Mouse (Mus musculus): ENCODE data around the gene Gm9573. TPM values are rescaled to one million over a fixed set of nuclear protein-coding genes. Genes with fewer than 3 reads are reported as not detected.

The Gm9573 gene
- polyA plus RNA-seq, 1 experiment = not detected

GRCm38 (mm10) chr17:35571477-35571876 is 55.0 kb downstream of the Gm9573 start:
- 92% methylated on average over 7 of the region's 7 CpGs for WGBS
- peaks cover 3% of the 10 kb centered on the region; the same call in 1 of the 2 replicates for H3K27me3 ChIP-seq (ENCODE audit: control insufficient read depth, insufficient read depth, low read length)
- no peaks in the 10 kb centered on the region for H3K36me3 ChIP-seq (ENCODE audit: control insufficient read depth, insufficient read depth, low read length)
- H3K27ac ChIP-seq (ENCODE audit: insufficient read depth, low read length) = no peak overlapping the region
- no peak for DNase-seq (ENCODE audit: low read depth in 1 of 2, low spot score in 2 of 2)
- H3K4me1 ChIP-seq (ENCODE audit: control insufficient read depth, insufficient read depth, insufficient read length) = no peaks in the 10 kb centered on the region
- TF ChIP-seq POLR2A (IDR thresholded peaks at IDR 0.05; ENCODE audit: low read depth, low read length) = no peak
- no peak overlapping the region for H3K4me3 ChIP-seq (ENCODE audit: extremely low read depth, insufficient read depth, insufficient read length)

DNA sequence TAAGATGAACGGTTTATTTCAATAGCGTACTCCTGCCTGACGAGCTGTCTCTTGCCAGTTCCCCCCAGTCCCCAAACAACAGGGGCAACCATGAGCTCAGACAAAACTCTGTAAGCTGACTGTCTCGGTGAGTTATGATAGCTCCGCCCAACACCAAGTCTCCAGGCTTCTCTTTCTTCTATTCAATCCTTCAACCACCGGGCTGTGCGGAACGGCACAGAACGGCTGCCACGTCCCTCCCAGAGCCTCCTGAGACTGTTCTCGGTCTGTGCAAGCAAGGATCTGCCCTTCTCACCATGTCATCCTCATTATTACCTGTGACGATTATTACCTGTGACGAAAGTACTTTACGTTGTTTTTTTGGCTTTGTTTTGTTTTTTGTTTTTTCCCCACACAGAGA is 55.6 kb downstream of the Gm9573 start:
- H3K27ac ChIP-seq (ENCODE audit: insufficient read depth, low read length) = no peak overlapping the region
- H3K36me3 ChIP-seq (ENCODE audit: control insufficient read depth, insufficient read depth, low read length) = no peaks in the 10 kb centered on the region
- DNase-seq (ENCODE audit: low read depth in 1 of 2, low spot score in 2 of 2) = no peak
- TF ChIP-seq POLR2A (IDR thresholded peaks at IDR 0.05; ENCODE audit: low read depth, low read length) (no peak), CTCF (IDR thresholded peaks at IDR 0.05; ENCODE audit: extremely low read depth, insufficient read depth, insufficient read length, insufficient replicate concordance) (no peak)
- H3K27me3 ChIP-seq (ENCODE audit: control insufficient read depth, insufficient read depth, low read length) = peaks cover 3% of the 10 kb centered on the region; the same call in 1 of the 2 replicates
- 85% methylated on average over 14 of the region's 14 CpGs for WGBS
- H3K4me3 ChIP-seq (ENCODE audit: extremely low read depth, insufficient read depth, insufficient read length) = no peak overlapping the region
- no peaks in the 10 kb centered on the region for H3K4me1 ChIP-seq (ENCODE audit: control insufficient read depth, insufficient read depth, insufficient read length)

DNA sequence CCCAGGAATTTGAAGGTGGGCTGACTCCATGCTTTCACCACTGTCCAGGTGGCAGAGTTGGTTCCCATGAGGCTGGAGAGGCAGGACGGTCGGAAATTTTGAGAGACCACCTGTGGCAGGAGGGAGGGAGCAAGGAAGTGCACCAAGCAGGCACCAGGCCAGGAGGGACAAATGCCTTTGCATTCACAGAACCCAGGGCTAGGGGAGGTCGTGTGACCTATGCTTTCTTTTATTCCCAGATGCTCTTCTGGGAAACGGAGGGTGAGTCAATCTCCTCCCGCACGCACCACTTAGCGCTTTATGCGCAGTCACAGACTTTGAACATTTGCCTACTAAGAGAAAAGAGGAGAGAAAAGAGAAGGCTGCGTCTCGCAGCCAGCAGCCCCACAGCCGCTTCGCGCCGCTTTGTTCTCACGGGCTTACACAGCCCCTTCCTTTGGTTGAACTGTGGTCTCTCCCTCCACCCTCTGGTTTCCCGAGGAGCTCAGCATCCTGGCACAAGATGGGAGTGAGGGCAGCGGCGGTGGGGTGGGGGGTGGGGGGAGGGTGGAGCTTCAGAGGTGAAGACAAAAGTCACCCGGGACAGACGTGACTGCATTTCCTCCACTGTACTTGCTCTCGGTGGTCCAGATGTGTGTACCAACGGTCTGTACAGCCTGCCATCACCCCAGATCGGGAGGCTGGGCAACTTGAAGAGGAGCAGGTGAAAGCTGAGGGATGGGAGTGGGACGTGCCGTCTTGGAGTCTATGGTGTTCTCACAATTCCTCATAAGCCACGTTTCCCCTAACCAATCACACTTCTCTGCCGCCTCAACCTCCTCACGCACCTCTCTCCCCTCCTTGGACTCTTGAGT is 57.1 kb downstream of the Gm9573 start:
- no peak overlapping the region for H3K4me3 ChIP-seq (ENCODE audit: extremely low read depth, insufficient read depth, insufficient read length)
- H3K4me1 ChIP-seq (ENCODE audit: control insufficient read depth, insufficient read depth, insufficient read length) = no peaks in the 10 kb centered on the region
- H3K27me3 ChIP-seq (ENCODE audit: control insufficient read depth, insufficient read depth, low read length) = peaks cover 3% of the 10 kb centered on the region; the same call in 1 of the 2 replicates
- no peaks in the 10 kb centered on the region for H3K36me3 ChIP-seq (ENCODE audit: control insufficient read depth, insufficient read depth, low read length)
- no peak overlapping the region for H3K27ac ChIP-seq (ENCODE audit: insufficient read depth, low read length)
- 6% methylated on average over 28 of the region's 28 CpGs for WGBS
- TF ChIP-seq CTCF (IDR thresholded peaks at IDR 0.05; ENCODE audit: extremely low read depth, insufficient read depth, insufficient read length, insufficient replicate concordance) (no peak), POLR2A (IDR thresholded peaks at IDR 0.05; ENCODE audit: low read depth, low read length) (no peak)
- DNase-seq (ENCODE audit: low read depth in 1 of 2, low spot score in 2 of 2) = no peak

Other genes with a start within 250 kb of the Gm9573 start
- 249 and 304 TPM in 2 replicates for gene H2-Q4, start 247.0 kb downstream of the Gm9573 start, polyA plus RNA-seq (2012; rRNA removed)
- gene H2-Q6, start 201.8 kb downstream of the Gm9573 start, polyA plus RNA-seq (2012; rRNA removed) = 239 and 253 TPM in 2 replicates
- 667 and 745 TPM in 2 replicates for gene H2-Q7, start 187.5 kb downstream of the Gm9573 start, polyA plus RNA-seq (2012; rRNA removed)
- 7.7 and 11.0 TPM in 2 replicates for gene H2-Q10, start 156.5 kb downstream of the Gm9573 start, polyA plus RNA-seq (2012; rRNA removed)
- not detected in 2 replicates for gene Pou5f1, start 120.6 kb downstream of the Gm9573 start, polyA plus RNA-seq (2012; rRNA removed)
- gene Tcf19, start 109.8 kb downstream of the Gm9573 start, polyA plus RNA-seq (2012; rRNA removed) = 9.6 and 13.5 TPM in 2 replicates
- 4.2 and 4.4 TPM in 2 replicates for gene Cchcr1, start 109.5 kb downstream of the Gm9573 start, polyA plus RNA-seq (2012; rRNA removed)
- gene Psors1c2, start 93.4 kb downstream of the Gm9573 start, polyA plus RNA-seq (2012; rRNA removed) = 0.09 TPM in 1 of 2 replicates, not detected in the other
- 0.13 and 0.18 TPM in 2 replicates for gene Cdsn, start 74.5 kb downstream of the Gm9573 start, polyA plus RNA-seq (2012; rRNA removed)
- gene 2300002M23Rik, start 59.2 kb downstream of the Gm9573 start, polyA plus RNA-seq (2012; rRNA removed) = not detected in 2 replicates
- not detected in 2 replicates for gene Sfta2, start 25.1 kb downstream of the Gm9573 start, polyA plus RNA-seq (2012; rRNA removed)
- gene Mucl3, start 17.1 kb upstream of the Gm9573 start, polyA plus RNA-seq (2012; rRNA removed) = not detected in 2 replicates
- gene Vars2, start 41.0 kb upstream of the Gm9573 start, polyA plus RNA-seq (2012; rRNA removed) = 28.9 and 37.3 TPM in 2 replicates
- gene Gtf2h4, start 47.1 kb upstream of the Gm9573 start, polyA plus RNA-seq (2012; rRNA removed) = 21.7 and 23.5 TPM in 2 replicates
- gene Ddr1, start 78.0 kb upstream of the Gm9573 start, polyA plus RNA-seq (2012; rRNA removed) = 27.0 and 38.7 TPM in 2 replicates
- gene Ier3, start 195.0 kb upstream of the Gm9573 start, polyA plus RNA-seq (2012; rRNA removed) = 3.7 and 5.1 TPM in 2 replicates
- gene Flot1, start 196.6 kb upstream of the Gm9573 start, polyA plus RNA-seq (2012; rRNA removed) = 29.9 and 35.8 TPM in 2 replicates
- 305 and 404 TPM in 2 replicates for gene Tubb5, start 211.7 kb upstream of the Gm9573 start, polyA plus RNA-seq (2012; rRNA removed)
- 10.8 and 11.6 TPM in 2 replicates for gene Mdc1, start 214.9 kb upstream of the Gm9573 start, polyA plus RNA-seq (2012; rRNA removed)
- gene Nrm, start 234.7 kb upstream of the Gm9573 start, polyA plus RNA-seq (2012; rRNA removed) = 58.5 and 84.2 TPM in 2 replicates
- 144 and 155 TPM in 2 replicates for gene Ppp1r18, start 239.0 kb upstream of the Gm9573 start, polyA plus RNA-seq (2012; rRNA removed)

All from spleen, adult 2 months (tissue).